Mouse (Mus musculus) spleen, adult 2 months (tissue): ENCODE results near the gene Ndc1.

ENCODE experiments used
- CTCF ChIP-seq: fragments of 200-500 bp; IDR thresholded peaks from 2 replicates; pipeline ENCODE4 v1.5.1; 2011; ENCODE audit warnings: mild to moderate bottlenecking, inconsistent platforms; ENCODE audit not compliant: insufficient read depth, insufficient read length, insufficient replicate concordance; ENCODE audit errors: extremely low read depth
- POLR2A ChIP-seq: fragments of 200-500 bp; IDR thresholded peaks from 2 replicates; pipeline ENCODE4 v1.6.1; 2011; ENCODE audit warnings: low read depth, low read length, inconsistent platforms

DNA sequence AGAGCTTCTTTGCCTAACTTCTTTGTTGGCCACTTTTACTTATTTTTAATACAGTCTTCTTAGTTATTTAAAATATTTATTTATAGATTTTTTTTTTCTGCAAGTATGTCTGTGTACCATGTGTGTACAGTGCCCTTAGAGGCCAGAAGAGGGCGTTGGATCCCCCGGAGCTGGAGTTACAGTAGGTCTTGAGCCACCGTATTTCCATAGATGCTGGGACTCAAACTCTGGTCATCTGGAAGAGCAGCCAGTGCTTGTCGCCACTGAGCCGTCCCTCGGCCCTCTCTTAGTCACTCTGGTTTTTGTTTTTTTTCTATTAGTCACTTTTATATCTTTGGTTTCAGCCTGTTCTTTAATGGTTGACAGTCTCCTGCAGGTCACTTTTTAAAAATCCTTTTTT lies 4.0 kb upstream of the Ndc1 start:
- no peak for TF ChIP-seq CTCF
- no peak for TF ChIP-seq POLR2A
